Mouse (Mus musculus) urinary bladder, postnatal 36 days (tissue): ENCODE results near the gene Thsd4.
"Not testable (repeated sequence)": the region's sequence is repeated elsewhere in the genome, so short reads cannot be mapped to it uniquely, and the experiment has no call there.

Experiments used
- DNase-seq, 2 experiments: peaks; one replicate each; pipeline ENCODE4 v3.0.0; 2022; ENCODE audit warnings: low spot score in 2 of 2, mixed read lengths in 1 of 2

Thsd4 gene

DNA sequence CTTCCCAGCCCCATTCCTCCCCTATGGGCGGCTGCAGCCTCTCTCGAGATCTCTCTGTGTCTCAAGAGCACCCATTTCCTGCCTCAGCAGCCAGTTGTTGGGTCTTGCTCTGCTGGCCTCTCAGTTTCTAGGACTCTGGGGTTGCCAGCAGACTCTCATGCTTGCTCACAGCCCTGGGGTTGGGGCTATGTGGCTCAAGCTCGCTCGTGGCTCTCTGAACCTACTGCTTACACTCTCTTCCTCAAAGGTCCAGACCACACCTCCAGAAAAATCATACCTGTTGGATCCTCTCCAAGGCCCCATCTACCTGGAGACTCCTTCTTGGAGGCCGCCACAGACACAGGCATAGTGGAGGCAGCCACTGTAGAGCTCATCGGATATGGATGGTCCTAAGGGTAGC lies 572.3 kb downstream of the Thsd4 start:
- no peak for DNase-seq

GRCm38 (mm10) chr9:59948691-59949250 lies 573.1 kb downstream of the Thsd4 start:
- no peak for DNase-seq

DNA sequence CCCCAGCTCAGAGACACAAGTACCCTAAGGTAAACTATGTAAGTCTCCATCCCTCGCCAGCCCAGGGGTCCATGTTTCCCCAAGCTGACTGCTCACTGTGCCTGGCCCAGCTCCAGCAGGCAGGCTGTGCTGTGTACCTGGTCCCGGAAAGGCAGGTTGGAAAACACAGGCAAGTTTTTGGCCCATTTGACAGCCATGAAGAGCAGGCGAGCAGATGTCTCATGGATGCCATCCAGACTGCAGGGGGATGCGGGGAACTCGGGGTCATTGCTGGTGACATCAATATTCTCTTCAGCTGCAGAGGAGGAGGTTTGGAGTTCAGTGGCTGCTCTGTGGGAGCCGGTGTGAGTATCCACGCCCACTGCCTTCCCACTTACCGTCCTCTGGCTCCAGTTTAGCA lies 573.6 kb downstream of the Thsd4 start:
- no peak for DNase-seq

GRCm38 (mm10) chr9:59947271-59947670 lies 574.6 kb downstream of the Thsd4 start:
- DNase-seq: no peak

GRCm38 (mm10) chr9:59945241-59945640 lies 576.6 kb downstream of the Thsd4 start:
- no peak for DNase-seq

DNA sequence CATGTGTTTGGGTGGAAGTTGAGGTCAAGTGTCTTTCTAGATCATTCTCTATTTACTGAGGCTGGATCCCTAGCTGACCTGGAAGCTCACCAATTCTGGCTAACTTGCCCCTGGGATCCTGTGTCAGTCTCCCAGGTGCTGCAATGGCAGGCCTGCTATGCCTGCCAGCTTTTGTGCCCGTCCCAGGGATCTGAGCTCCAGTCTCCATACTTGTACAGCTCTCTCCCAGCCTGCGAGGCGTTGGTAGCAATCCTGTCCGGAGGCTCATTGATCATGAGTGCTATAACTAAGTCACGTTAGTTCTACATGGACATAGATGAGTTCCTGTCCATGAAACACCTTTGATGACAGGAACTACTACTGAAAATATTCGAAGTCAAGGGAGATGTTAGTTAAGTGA lies 578.0 kb downstream of the Thsd4 start:
- DNase-seq: no peak

- no peak for DNase-seq
Observed at GRCm38 (mm10) chr9:59942501-59943085, 579.3 kb downstream of the Thsd4 start.

DNA sequence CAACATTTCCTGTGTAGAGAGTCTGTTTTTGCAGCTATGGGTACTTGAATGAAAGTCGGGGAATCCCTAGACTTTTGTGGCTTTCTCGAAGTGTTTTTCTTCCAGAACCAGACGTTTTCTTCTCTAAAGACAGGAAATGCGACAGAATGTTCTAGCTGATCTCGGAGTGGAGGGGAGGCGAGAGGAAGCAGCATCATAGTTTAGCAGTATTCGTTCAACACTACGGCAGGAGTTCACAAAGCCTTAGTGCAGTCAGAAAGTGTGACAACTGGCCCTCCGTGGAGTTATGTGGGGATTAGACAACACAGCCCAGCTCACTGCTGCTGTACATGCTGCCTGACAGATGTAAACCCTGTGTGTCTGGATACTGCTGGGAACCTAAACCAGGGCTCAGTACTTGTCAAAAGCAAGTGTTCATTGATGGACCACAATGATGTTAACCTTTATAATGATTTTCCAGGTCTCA lies 579.9 kb downstream of the Thsd4 start:
- DNase-seq: no peak

GRCm38 (mm10) chr9:59940913-59941884 lies 580.6 kb downstream of the Thsd4 start:
- no peak for DNase-seq

DNA sequence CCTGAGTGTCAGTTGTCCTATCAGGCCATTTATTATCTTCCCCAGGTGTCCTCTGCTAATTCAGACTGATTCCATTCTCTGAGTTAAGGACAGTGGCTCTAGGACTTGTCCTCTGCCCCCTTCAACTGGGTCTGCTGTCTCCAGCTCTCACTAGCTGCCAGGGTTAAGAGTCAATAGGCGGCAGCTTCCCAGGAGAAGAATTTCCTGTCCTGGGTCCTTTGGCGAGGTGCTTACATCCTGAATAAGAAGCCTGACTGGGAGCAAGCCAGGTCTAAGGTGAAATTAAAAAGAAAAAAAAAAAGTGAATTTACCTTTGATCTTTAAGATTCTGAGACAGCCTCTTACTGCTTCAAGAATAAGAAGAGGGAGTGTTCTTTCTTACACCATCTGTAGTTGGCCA lies 582.2 kb downstream of the Thsd4 start:
- no peak for DNase-seq

DNA sequence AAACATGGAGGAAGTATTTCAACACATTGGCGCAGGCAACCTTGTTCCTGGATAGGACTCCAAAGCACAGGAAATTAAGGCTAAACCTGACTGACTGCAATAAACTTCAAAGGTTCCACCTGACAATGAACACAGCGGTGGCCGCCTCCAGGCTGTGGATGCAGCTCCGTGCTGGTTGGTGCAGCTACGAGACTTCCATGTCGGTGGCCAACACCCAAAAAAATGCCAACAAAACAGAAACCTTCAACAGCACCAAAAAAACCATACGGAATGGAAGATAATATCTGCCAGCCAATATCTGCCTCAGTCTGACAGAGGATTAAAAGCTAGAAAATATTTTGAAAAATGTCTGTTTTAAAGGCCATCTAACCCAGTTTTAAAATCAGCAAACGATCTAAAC lies 583.3 kb downstream of the Thsd4 start:
- DNase-seq: no peak

GRCm38 (mm10) chr9:59935866-59936265 lies 586.0 kb downstream of the Thsd4 start:
- not testable (repeated sequence) for DNase-seq

DNA sequence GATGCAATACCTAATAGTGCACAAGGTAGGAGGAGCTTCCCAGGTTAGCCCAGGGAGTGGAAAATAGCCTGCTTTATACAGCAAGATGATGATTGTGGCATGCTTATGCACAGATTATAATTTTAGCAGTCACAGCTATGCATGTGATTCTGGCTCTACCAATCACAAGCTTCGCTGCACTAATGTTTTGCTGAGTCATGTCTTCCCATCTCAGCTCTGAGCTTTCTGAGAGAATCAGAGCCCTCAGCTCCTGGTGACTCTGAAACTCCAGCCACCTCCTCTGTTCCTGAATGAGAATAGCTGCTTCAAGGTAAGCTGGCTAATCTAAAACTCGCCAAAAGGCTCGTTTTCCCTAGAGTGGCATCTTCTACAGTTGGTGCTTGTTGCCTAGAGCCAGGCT lies 591.6 kb downstream of the Thsd4 start:
- DNase-seq: no peak
